Comparison of ENCODE assay signal across 8 mouse cellular contexts in the genomic region with DNA sequence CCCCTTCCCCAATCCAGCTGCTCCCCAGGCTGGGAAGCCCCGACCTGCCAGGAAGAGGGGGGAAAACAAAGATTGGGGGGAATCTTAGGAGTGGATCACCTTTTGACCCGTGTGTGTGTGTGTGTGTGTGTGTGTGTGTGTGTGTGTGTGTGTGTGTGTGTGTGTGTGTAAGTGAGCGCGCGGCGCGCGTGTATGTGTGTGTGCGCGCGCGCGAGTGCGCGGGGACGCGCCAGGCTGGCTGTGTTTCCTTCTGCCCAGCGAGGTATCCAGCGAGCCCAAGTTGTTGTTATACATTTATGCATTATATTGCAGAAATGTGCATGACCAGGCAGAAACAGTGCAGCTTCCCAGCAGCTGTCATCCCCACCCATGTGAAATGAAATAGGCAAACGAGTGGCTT. TPM values are rescaled to one million over a fixed set of nuclear protein-coding genes. Genes with fewer than 3 reads are reported as not detected.
DNase-seq lines count a peak whose midpoint lies in the region; ATAC-seq lines count a peak whose summit lies in the region.

No protein-coding gene starts in this region.

- H3K4me1 ChIP-seq in heart, embryonic 10.5 days = 0 out of 2 replicates have a peak, but pooled peaks cover 8% of the 10 kb centered on the region
- peaks cover 9% of the 10 kb centered on the region for H3K4me1 ChIP-seq in hindbrain, embryonic 16.5 days (ENCODE audit: control insufficient read depth, insufficient read depth, low read depth, low read length)

- no peaks in the 10 kb centered on the region for H3K27me3 ChIP-seq in heart, embryonic 10.5 days (ENCODE audit: insufficient read depth, poor library complexity, severe bottlenecking)
- H3K27me3 ChIP-seq in hindbrain, embryonic 16.5 days (replicated peaks; ENCODE audit: control insufficient read depth, insufficient read depth, low read length) = no peaks in the 10 kb centered on the region

- 0% methylated on average over 20 of the region's 20 CpGs for WGBS in heart, embryonic 10.5 days
- WGBS in hindbrain, embryonic 16.5 days = 0% methylated on average over 12 of the region's 20 CpGs

- H3K9me3 ChIP-seq in heart, embryonic 10.5 days = no peaks in the 10 kb centered on the region
- no peaks in the 10 kb centered on the region for H3K9me3 ChIP-seq in hindbrain, embryonic 16.5 days (ENCODE audit: control insufficient read depth, low read length)

- peak overlapping the region; percentile 70 for H3K9ac ChIP-seq in hindbrain, embryonic 16.5 days (ENCODE audit: low read depth, low read length)

- no peaks in the 10 kb centered on the region for H3K36me3 ChIP-seq in heart, embryonic 10.5 days
- no peaks in the 10 kb centered on the region for H3K36me3 ChIP-seq in hindbrain, embryonic 16.5 days (ENCODE audit: control insufficient read depth, insufficient read depth, low read length)

- no peak for ATAC-seq in hindbrain, embryonic 16.5 days

- no peak for DNase-seq in heart, embryonic 10.5 days (ENCODE audit: low spot score)
- no peak for DNase-seq in heart, postnatal 14 days
- peak; percentile 52 for DNase-seq in 3T3-L1 (ENCODE audit: low read depth, low spot score)
- peak; percentile 24 for DNase-seq in c-Kit-positive CD71-negative TER-119-negative erythroid progenitor cells, embryonic 14.5 days (ENCODE audit: low read depth)
- DNase-seq in lung, postnatal 36 days = peak; percentile 76
- DNase-seq in thymus, postnatal 4 days = peak; percentile 79
- DNase-seq in urinary bladder, postnatal 10 days (ENCODE audit: low spot score) = no peak

- peak overlapping the region; percentile 97 for H3K27ac ChIP-seq in heart, embryonic 10.5 days
- H3K27ac ChIP-seq in hindbrain, embryonic 16.5 days (ENCODE audit: low read depth, low read length) = peak overlapping the region; percentile 87

- intact Hi-C loops in heart, postnatal 14 days (cut with DNase I) = loop anchor here (2.0 kb wide), 1 partner anchor 404 kb away; no protein-coding TSS in a partner anchor

- H3K4me3 ChIP-seq in heart, embryonic 10.5 days = peak overlapping the region; percentile 92
- H3K4me3 ChIP-seq in hindbrain, embryonic 16.5 days (ENCODE audit: low read length) = peak overlapping the region; percentile 75

- H3K4me2 ChIP-seq in hindbrain, embryonic 16.5 days (ENCODE audit: low read length) = peak overlapping the region; percentile 85

RNA-seq across cellular contexts. Expression of gene Maml3, which starts 0.3 kb away (rescaled TPM):
- polyA plus RNA-seq in heart, embryonic 10.5 days (2016; fragmentation: Nextera tagmentation; extraction: Ambion mirVana) = 2.3 and 3.6 TPM in 2 replicates
- 1 to 10 TPM; 3.7 to 5.0 TPM for total RNA-seq in heart, postnatal 14 days (2021)
- polyA plus RNA-seq in hindbrain, embryonic 16.5 days (2015; fragmentation: Nextera tagmentation; extraction: Ambion mirVana) = 5.2 and 6.2 TPM in 2 replicates

Comparison
In these comparisons a context has a peak if more than half of its experiments do, and no peak if none do; other contexts are left out.
1. DNase-seq: peak in 3T3-L1 (single experiment), c-Kit-positive CD71-negative TER-119-negative erythroid progenitor cells, embryonic 14.5 days (single experiment), lung, postnatal 36 days (single experiment) and thymus, postnatal 4 days (single experiment); none in heart, embryonic 10.5 days (single experiment), heart, postnatal 14 days (0 of 2) and urinary bladder, postnatal 10 days (single experiment).